In genomic region chr13:90520992-90521757, GRCm38 (mm10) we compare ENCODE assay signal across 17 mouse cellular contexts.
A peak's percentile ranks its signal among the peaks of the same experiment; 100 is the strongest.
DNase-seq lines count a peak whose midpoint lies in the region; ATAC-seq and TF ChIP-seq lines count a peak whose summit lies in the region.
"Had no signal": no experiment of that assay in that cellular context is flagged by ENCODE, and none has a peak within 500 bp of the region (broad histone marks: within the 10 kb centered on the region; RNA-seq: fewer than 3 reads in every experiment).

No protein-coding gene starts in this region.

- ATAC-seq in intestine, postnatal 0 days: peak; percentile 76
- ATAC-seq in midbrain, postnatal 0 days (ENCODE audit: low FRiP score): no peak
- ATAC-seq: hindbrain, postnatal 0 days had no signal

- in situ Hi-C loops in CH12.LX (cut with MboI; ENCODE audit: low pct_ligation_motif_present, low pct_unique_long_range_greater_than_20kb, low sequenced_read_pairs): no loop called here

- TF ChIP-seq POLR2A in CH12.LX (IDR thresholded peaks at IDR 0.05; ENCODE audit: low read depth, low read length): no peak

- H3K9ac ChIP-seq in CH12.LX (ENCODE audit: insufficient read depth, low read depth): no peak overlapping the region
- no peak overlapping the region for H3K9ac ChIP-seq in intestine, postnatal 0 days (ENCODE audit: low read depth, low read length)
- no peak overlapping the region for H3K9ac ChIP-seq in midbrain, postnatal 0 days (replicated peaks; ENCODE audit: low read length, poor library complexity, severe bottlenecking)
- H3K9ac ChIP-seq: liver, embryonic 13.5 days; neural tube, embryonic 13.5 days had no signal

- no peak for TF ChIP-seq RAD21 in CH12.LX (IDR thresholded peaks at IDR 0.05; ENCODE audit: low read depth, low read length)

- WGBS in embryonic facial prominence, embryonic 10.5 days: 60% methylated on average over 4 of the region's 4 CpGs
- 32% methylated on average over 4 of the region's 4 CpGs for WGBS in intestine, postnatal 0 days
- 87% methylated on average over 4 of the region's 4 CpGs for WGBS in midbrain, postnatal 0 days

- no peaks in the 10 kb centered on the region for H3K9me3 ChIP-seq in CH12.LX (replicated peaks; ENCODE audit: low read length)
- H3K9me3 ChIP-seq in embryonic facial prominence, embryonic 10.5 days: no peaks in the 10 kb centered on the region
- no peaks in the 10 kb centered on the region for H3K9me3 ChIP-seq in intestine, postnatal 0 days (ENCODE audit: control insufficient read depth)
- H3K9me3 ChIP-seq in midbrain, postnatal 0 days (ENCODE audit: low read length): no peaks in the 10 kb centered on the region
- H3K9me3 ChIP-seq: forebrain, embryonic 10.5 days; G1E; liver, embryonic 13.5 days; neural tube, embryonic 13.5 days had no signal

- H3K27me3 ChIP-seq in CH12.LX (replicated peaks): no peaks in the 10 kb centered on the region
- no peaks in the 10 kb centered on the region for H3K27me3 ChIP-seq in embryonic facial prominence, embryonic 10.5 days (replicated peaks; ENCODE audit: low read depth, poor library complexity, severe bottlenecking)
- no peaks in the 10 kb centered on the region for H3K27me3 ChIP-seq in intestine, postnatal 0 days (replicated peaks; ENCODE audit: control insufficient read depth, insufficient read depth, low read length)
- H3K27me3 ChIP-seq in midbrain, postnatal 0 days (ENCODE audit: insufficient read depth, low read length): no peaks in the 10 kb centered on the region
- H3K27me3 ChIP-seq: liver, embryonic 13.5 days; neural tube, embryonic 13.5 days had no signal

- dilution Hi-C loops in CH12.LX (cut with MboI; ENCODE audit: extremely low pct_ligation_motif_present, extremely low pct_unique_long_range_greater_than_20kb, low sequenced_read_pairs): no loop called here

- TF ChIP-seq EP300 in CH12.LX (IDR thresholded peaks at IDR 0.05; ENCODE audit: low read length): peak; percentile 68; the same call in 1 of the 2 replicates

- peak overlapping the region; percentile 73 for H3K4me2 ChIP-seq in CH12.LX (ENCODE audit: insufficient read depth, low read depth, poor library complexity, severe bottlenecking)
- no peak overlapping the region for H3K4me2 ChIP-seq in intestine, postnatal 0 days (replicated peaks; ENCODE audit: low read depth)
- no peak overlapping the region for H3K4me2 ChIP-seq in midbrain, postnatal 0 days (ENCODE audit: low read depth, low read length, poor library complexity, severe bottlenecking)
- H3K4me2 ChIP-seq: liver, embryonic 13.5 days; neural tube, embryonic 13.5 days had no signal

- H3K4me1 ChIP-seq in CH12.LX (ENCODE audit: control insufficient read depth in 1 of 2, insufficient read depth in 2 of 2): peaks cover 0 to 9% of the 10 kb centered on the region in 2 experiments; a peak in 2 of 4 replicates
- H3K4me1 ChIP-seq in embryonic facial prominence, embryonic 10.5 days: peaks cover 21% of the 10 kb centered on the region
- no peaks in the 10 kb centered on the region for H3K4me1 ChIP-seq in intestine, postnatal 0 days (replicated peaks; ENCODE audit: control insufficient read depth, insufficient read depth, low read length)
- H3K4me1 ChIP-seq in midbrain, postnatal 0 days (ENCODE audit: insufficient read depth, low read length): no peaks in the 10 kb centered on the region; the same call in 1 of the 2 replicates
- H3K4me1 ChIP-seq: forebrain, embryonic 10.5 days; liver, embryonic 13.5 days; neural tube, embryonic 13.5 days had no signal

- H3K27ac ChIP-seq in CH12.LX (ENCODE audit: insufficient read depth, low read depth): no peak overlapping the region
- peak overlapping the region; percentile 66; the same call in 1 of the 2 replicates for H3K27ac ChIP-seq in embryonic facial prominence, embryonic 10.5 days (replicated peaks)
- no peak overlapping the region for H3K27ac ChIP-seq in intestine, postnatal 0 days (ENCODE audit: low read depth, low read length)
- H3K27ac ChIP-seq in midbrain, postnatal 0 days (ENCODE audit: low read depth, low read length): no peak overlapping the region
- H3K27ac ChIP-seq: forebrain, embryonic 10.5 days; hindbrain, postnatal 0 days; layer of hippocampus, adult 2 months; liver, embryonic 13.5 days; neural tube, embryonic 13.5 days had no signal

- TF ChIP-seq CTCF in CH12.LX (conservative IDR thresholded peaks at IDR 0.05 in 1 of 2, IDR thresholded peaks at IDR 0.05 in 1 of 2; ENCODE audit: low read depth in 2 of 2, low read length in 2 of 2): no peak
- no peak for TF ChIP-seq CTCF in intestine, postnatal 0 days (IDR thresholded peaks at IDR 0.05; ENCODE audit: low read depth)
- no peak for TF ChIP-seq CTCF in midbrain, postnatal 0 days (IDR thresholded peaks at IDR 0.05)

- DNase-seq in kidney, adult 9 months: peak; percentile 17
- DNase-seq in kidney, postnatal 10 days: no peak
- peak; percentile 5 for DNase-seq in CH12.LX (ENCODE audit: extremely low read depth)
- DNase-seq in embryonic facial prominence, embryonic 10.5 days (ENCODE audit: low spot score): peak; percentile 25
- DNase-seq in spleen, postnatal 36 days (ENCODE audit: low spot score in 2 of 2): no peak
- no peak for DNase-seq in midbrain, postnatal 0 days (ENCODE audit: low spot score)
- DNase-seq in adrenal gland, adult (ENCODE audit: inconsistent age in 2 of 2, low spot score in 1 of 2): no peak
- DNase-seq: adrenal gland, adult 8-10 months; cerebellum, adult 18-20 months; liver, embryonic 13.5 days; thymus, postnatal 25 days had no signal

- no peaks in the 10 kb centered on the region for H3K36me3 ChIP-seq in CH12.LX (replicated peaks in 1 of 2; ENCODE audit: control insufficient read depth in 1 of 2, insufficient read depth in 1 of 2, low read length in 1 of 2)
- no peaks in the 10 kb centered on the region for H3K36me3 ChIP-seq in embryonic facial prominence, embryonic 10.5 days (replicated peaks)
- no peaks in the 10 kb centered on the region for H3K36me3 ChIP-seq in intestine, postnatal 0 days (ENCODE audit: control insufficient read depth, insufficient read depth)
- no peaks in the 10 kb centered on the region for H3K36me3 ChIP-seq in midbrain, postnatal 0 days (ENCODE audit: insufficient read depth, low read length)
- H3K36me3 ChIP-seq: forebrain, embryonic 10.5 days; G1E; liver, embryonic 13.5 days; neural tube, embryonic 13.5 days had no signal

- no peak overlapping the region for H3K4me3 ChIP-seq in CH12.LX (replicated peaks in 1 of 3; ENCODE audit: low read depth in 2 of 3, low read length in 2 of 3, poor library complexity in 1 of 3)
- H3K4me3 ChIP-seq in embryonic facial prominence, embryonic 10.5 days: no peak overlapping the region
- H3K4me3 ChIP-seq in intestine, postnatal 0 days (ENCODE audit: low read depth, low read length): no peak overlapping the region
- H3K4me3 ChIP-seq in midbrain, postnatal 0 days (ENCODE audit: low read depth, low read length): no peak overlapping the region
- H3K4me3 ChIP-seq: forebrain, embryonic 10.5 days; layer of hippocampus, adult 2 months; liver, embryonic 13.5 days; neural tube, embryonic 13.5 days had no signal

- no peaks in the 10 kb centered on the region for H3K79me2 ChIP-seq in CH12.LX (replicated peaks; ENCODE audit: control insufficient read depth, extremely low read depth, insufficient read depth, poor library complexity, severe bottlenecking)

TF ChIP-seq in CH12.LX, 34 proteins besides CTCF, POLR2A, EP300 and RAD21:
- no peak for TF ChIP-seq MAZ (IDR thresholded peaks at IDR 0.05; ENCODE audit: low read depth, low read length)
- no peak for TF ChIP-seq USF1 (IDR thresholded peaks at IDR 0.05; ENCODE audit: low read depth, low read length)
- no peak for TF ChIP-seq BHLHE40 (IDR thresholded peaks at IDR 0.05; ENCODE audit: low read depth, low read length)
- TF ChIP-seq TCF12 (IDR thresholded peaks at IDR 0.05; ENCODE audit: low read depth, low read length): peak; percentile 33; the same call in 1 of the 2 replicates
- TF ChIP-seq SMC3 (IDR thresholded peaks at IDR 0.05; ENCODE audit: low read depth, low read length): no peak
- TF ChIP-seq IRF4 (IDR thresholded peaks at IDR 0.05; ENCODE audit: low read depth, low read length): peak; percentile 65
- TF ChIP-seq SIN3A (IDR thresholded peaks at IDR 0.05; ENCODE audit: low read length): no peak
- TF ChIP-seq ETS1 (conservative IDR thresholded peaks at IDR 0.05; ENCODE audit: low read depth, low read length): 0 out of 2 replicates have a peak, but pooled peaks have one; percentile 16
- no peak for TF ChIP-seq MXI1 (IDR thresholded peaks at IDR 0.05; ENCODE audit: low read depth, low read length)
- no peak for TF ChIP-seq NELFE (IDR thresholded peaks at IDR 0.05; ENCODE audit: low read depth, low read length)
- TF ChIP-seq MYC (IDR thresholded peaks at IDR 0.05; ENCODE audit: low read depth, low read length): no peak
TF ChIP-seq in CH12.LX: peak in this region for 3.

Comparison
In these comparisons a context has a peak if more than half of its experiments do, and no peak if none do; other contexts are left out.
1. DNase-seq: peak in kidney, adult 9 months (single experiment), CH12.LX (single experiment) and embryonic facial prominence, embryonic 10.5 days (single experiment); none in kidney, postnatal 10 days (single experiment), spleen, postnatal 36 days (0 of 2), midbrain, postnatal 0 days (single experiment) and adrenal gland, adult (0 of 2).